Mouse (Mus musculus): Measurements from ENCODE around the gene Gpr18. TPM values are rescaled to one million over a fixed set of nuclear protein-coding genes. Genes with fewer than 3 reads are reported as not detected.
"Not testable (repeated sequence)": the region's sequence is repeated elsewhere in the genome, so short reads cannot be mapped to it uniquely, and the experiment has no call there.

The Gpr18 gene
- polyA plus RNA-seq, 1 experiment from 2014 or later = not detected

DNA sequence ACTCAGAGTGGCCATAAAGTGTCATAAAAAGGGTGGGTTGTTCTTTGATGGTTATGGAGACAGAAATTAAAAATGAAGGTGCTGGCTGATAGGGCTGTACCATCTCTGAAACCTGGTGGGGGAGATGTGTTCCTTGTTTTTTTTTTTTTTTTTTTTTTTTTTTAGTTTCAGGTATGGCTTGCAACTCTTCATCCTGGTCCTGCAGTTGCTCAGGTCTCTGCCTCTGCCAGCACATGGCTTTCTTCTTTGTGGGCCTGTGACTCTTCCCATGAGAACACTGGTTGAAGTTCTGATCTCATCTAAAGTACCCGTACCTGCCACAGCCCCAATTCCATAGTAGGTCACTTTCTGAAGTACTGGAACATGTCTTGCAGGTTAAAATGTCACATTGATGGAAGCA, 42.8 kb downstream of the Gpr18 start:
- Histone ChIP-seq H3K27ac (no peak overlapping the region), H3K9ac (no peak overlapping the region), H3K9me3 (ENCODE audit: control insufficient read depth, low read length) (no peaks in the 10 kb centered on the region), H3K4me1 (replicated peaks; ENCODE audit: control insufficient read depth, insufficient read depth, low read length) (peaks cover 3% of the 10 kb centered on the region), H3K36me3 (replicated peaks; ENCODE audit: control insufficient read depth, insufficient read depth) (no peaks in the 10 kb centered on the region), H3K27me3 (ENCODE audit: control insufficient read depth, insufficient read depth, low read length) (no peaks in the 10 kb centered on the region), H3K4me2 (replicated peaks) (no peak overlapping the region), H3K4me3 (replicated peaks; ENCODE audit: low read length) (no peak overlapping the region)
- no peak for ATAC-seq (ENCODE audit: low FRiP score)
- DNase-seq (ENCODE audit: low spot score) = no peak
- WGBS = 88% methylated on average over 1 of the region's 1 CpGs

DNA sequence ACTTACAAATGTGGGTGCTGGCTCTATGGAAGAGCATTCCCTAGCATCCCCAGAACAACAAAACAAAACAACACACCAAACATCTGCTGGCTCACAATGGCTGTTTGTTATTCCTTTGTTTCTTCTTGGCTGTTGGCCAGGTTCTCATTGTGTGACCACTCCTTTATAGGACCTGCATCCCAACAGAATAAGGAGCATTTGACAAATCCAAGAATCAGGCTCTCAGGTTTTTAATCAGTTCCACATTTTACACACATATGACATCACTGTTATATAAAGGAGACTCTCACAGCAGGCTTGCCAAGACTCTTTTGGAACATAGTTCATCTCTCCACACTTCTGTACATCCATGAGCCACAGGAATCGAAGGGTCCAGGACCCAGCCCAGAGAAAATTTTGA, 46.5 kb downstream of the Gpr18 start:
- no peaks in the 10 kb centered on the region for H3K27me3 ChIP-seq (ENCODE audit: control insufficient read depth, insufficient read depth, low read length)
- no peak overlapping the region for H3K9ac ChIP-seq
- H3K4me2 ChIP-seq (replicated peaks) = no peak overlapping the region
- H3K4me3 ChIP-seq (replicated peaks; ENCODE audit: low read length) = no peak overlapping the region
- H3K4me1 ChIP-seq (replicated peaks; ENCODE audit: control insufficient read depth, insufficient read depth, low read length) = no peaks in the 10 kb centered on the region
- DNase-seq (ENCODE audit: low spot score) = peak; percentile 46
- no peaks in the 10 kb centered on the region for H3K36me3 ChIP-seq (replicated peaks; ENCODE audit: control insufficient read depth, insufficient read depth)
- H3K27ac ChIP-seq = no peak overlapping the region
- 64% methylated on average over 1 of the region's 1 CpGs for WGBS
- ATAC-seq (ENCODE audit: low FRiP score) = no peak
- no peaks in the 10 kb centered on the region for H3K9me3 ChIP-seq (ENCODE audit: control insufficient read depth, low read length)

- no peaks in the 10 kb centered on the region for H3K9me3 ChIP-seq (ENCODE audit: control insufficient read depth, low read length)
- no peak overlapping the region for H3K9ac ChIP-seq
- no peaks in the 10 kb centered on the region for H3K36me3 ChIP-seq (replicated peaks; ENCODE audit: control insufficient read depth, insufficient read depth)
- H3K27ac ChIP-seq = no peak overlapping the region
- no peaks in the 10 kb centered on the region for H3K27me3 ChIP-seq (ENCODE audit: control insufficient read depth, insufficient read depth, low read length)
- H3K4me3 ChIP-seq (replicated peaks; ENCODE audit: low read length) = no peak overlapping the region
- WGBS = 84% methylated on average over 3 of the region's 3 CpGs
- ATAC-seq (ENCODE audit: low FRiP score) = no peak
- no peak overlapping the region for H3K4me2 ChIP-seq (replicated peaks)
- H3K4me1 ChIP-seq (replicated peaks; ENCODE audit: control insufficient read depth, insufficient read depth, low read length) = no peaks in the 10 kb centered on the region
- DNase-seq (ENCODE audit: low spot score) = no peak
These were observed 49.0 kb downstream of the Gpr18 start for GRCm38 (mm10) chr14:121866574-121866973.

DNA sequence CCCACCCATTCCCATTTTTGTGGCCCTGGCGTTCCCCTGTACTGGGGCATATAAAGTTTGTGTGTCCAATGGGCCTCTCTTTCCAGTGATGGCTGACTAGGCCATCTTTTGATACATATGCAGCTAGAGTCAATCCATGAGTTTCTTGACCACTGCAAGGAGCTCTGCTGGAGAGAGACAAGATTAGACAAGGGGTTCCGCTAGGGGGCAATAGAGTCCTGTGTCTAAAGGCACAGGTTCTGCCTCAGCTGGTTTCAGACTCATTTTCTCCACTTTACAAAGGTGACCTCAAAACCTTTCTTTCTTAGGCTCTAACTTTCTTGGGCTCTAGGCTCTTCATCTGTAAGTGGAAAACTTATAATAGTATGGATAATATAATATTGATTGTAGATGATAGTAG, 50.4 kb downstream of the Gpr18 start:
- H3K4me1 ChIP-seq (replicated peaks; ENCODE audit: control insufficient read depth, insufficient read depth, low read length); ATAC-seq (ENCODE audit: low FRiP score); H3K9ac ChIP-seq; H3K9me3 ChIP-seq (ENCODE audit: control insufficient read depth, low read length); H3K4me2 ChIP-seq (replicated peaks); H3K27me3 ChIP-seq (ENCODE audit: control insufficient read depth, insufficient read depth, low read length); H3K36me3 ChIP-seq (replicated peaks; ENCODE audit: control insufficient read depth, insufficient read depth); H3K27ac ChIP-seq; H3K4me3 ChIP-seq (replicated peaks; ENCODE audit: low read length): not testable (repeated sequence)
- DNase-seq (ENCODE audit: low spot score) = peak; percentile 74
- 23% methylated on average over 2 of the region's 2 CpGs for WGBS

Other genes with a start within 250 kb of the Gpr18 start
- gene Dock9, start 117.9 kb downstream of the Gpr18 start, polyA plus RNA-seq (2014; fragmentation: Nextera tagmentation; extraction: Ambion mirVana) = 15.4 and 16.2 TPM in 2 replicates
- gene Ubac2, start 37.2 kb downstream of the Gpr18 start, polyA plus RNA-seq (2014; fragmentation: Nextera tagmentation; extraction: Ambion mirVana) = 49.6 and 51.2 TPM in 2 replicates
- 0.74 and 1.4 TPM in 2 replicates for gene Gpr183, start 49.4 kb upstream of the Gpr18 start, polyA plus RNA-seq (2014; fragmentation: Nextera tagmentation; extraction: Ambion mirVana)
- not detected in 2 replicates for gene Timm8a2, start 118.9 kb upstream of the Gpr18 start, polyA plus RNA-seq (2014; fragmentation: Nextera tagmentation; extraction: Ambion mirVana)
- 124 and 130 TPM in 2 replicates for gene Tm9sf2, start 191.3 kb upstream of the Gpr18 start, polyA plus RNA-seq (2014; fragmentation: Nextera tagmentation; extraction: Ambion mirVana)